Mouse (Mus musculus) telencephalon, adult 2 months (tissue): ENCODE measurements at regions not wholly inside any gene's neighbourhood (a gene's known extent, or its start where the extent isn't known, plus 50 kb on each side); places are given as distances from the start of the nearest gene placed in this dataset.
A peak's percentile ranks its signal among the peaks of the same experiment; 100 is the strongest.
"Not testable (repeated sequence)": the region's sequence is repeated elsewhere in the genome, so short reads cannot be mapped to it uniquely, and the experiment has no call there.

Source experiments
- DNase-seq: peaks from one replicate; pipeline ENCODE4 v3.0.0-alpha.2; 2011; ENCODE audit warnings: low read depth, low spot score

DNA sequence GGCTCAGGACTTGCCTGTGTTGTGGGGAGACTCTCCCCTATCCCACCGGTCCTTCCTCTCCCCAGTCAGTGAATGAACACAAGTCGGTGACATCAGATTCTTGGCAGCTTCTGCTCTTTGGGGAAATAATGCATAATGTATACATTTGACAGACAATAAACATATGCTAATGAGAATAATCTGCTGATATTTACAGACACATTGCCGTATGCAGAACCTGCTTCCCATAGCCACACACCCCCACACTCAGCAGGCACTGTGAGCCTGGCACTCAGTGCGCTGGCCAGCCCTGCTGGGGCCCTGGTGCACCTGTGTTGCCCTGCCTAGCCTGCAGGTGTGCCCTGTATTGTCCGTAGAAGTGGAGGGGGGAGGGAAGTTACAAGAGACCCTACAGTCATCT, 215.5 kb downstream of the Matn1 start:
- no peak for DNase-seq

DNA sequence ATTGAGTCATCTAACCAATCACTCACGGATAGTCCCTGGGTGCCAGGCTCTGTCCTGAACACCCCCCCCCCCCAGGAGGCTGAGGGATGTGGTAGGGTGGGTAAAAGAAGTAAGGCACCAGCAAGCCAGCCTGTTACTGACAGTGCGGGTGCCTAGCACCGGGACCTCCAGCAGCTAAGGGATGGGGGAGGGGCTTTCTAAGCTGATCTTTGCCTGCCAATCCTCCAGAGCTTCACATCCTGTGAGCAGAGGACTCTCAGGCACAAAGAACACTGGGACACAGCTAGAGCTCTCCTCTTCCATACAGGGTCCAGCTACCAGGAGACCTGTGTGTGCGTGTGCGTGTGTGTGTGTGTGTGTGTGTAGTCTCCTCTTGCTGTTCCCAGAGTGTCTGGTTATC, 215.9 kb downstream of the Matn1 start:
- DNase-seq, result no peak

DNA sequence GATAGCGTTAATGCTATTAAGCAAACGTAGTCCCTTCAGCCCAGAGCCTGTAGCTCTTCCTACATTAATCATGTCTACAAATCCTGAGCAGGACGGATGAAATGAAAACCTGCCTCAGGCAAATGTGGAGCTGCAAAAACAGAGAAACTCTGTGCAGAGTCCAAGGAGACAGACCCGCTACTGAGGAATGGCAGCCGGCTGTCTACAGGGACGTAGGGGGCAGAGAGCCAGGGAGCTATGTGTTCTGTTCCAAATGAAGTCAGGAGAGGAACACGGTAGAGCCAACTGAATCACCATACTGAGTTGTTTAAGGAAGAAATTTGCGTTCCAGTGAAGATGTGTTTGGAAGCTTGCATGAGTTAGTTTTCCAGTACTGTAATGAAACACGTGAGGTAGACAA, 217.3 kb downstream of the Matn1 start:
- no peak for DNase-seq

DNA sequence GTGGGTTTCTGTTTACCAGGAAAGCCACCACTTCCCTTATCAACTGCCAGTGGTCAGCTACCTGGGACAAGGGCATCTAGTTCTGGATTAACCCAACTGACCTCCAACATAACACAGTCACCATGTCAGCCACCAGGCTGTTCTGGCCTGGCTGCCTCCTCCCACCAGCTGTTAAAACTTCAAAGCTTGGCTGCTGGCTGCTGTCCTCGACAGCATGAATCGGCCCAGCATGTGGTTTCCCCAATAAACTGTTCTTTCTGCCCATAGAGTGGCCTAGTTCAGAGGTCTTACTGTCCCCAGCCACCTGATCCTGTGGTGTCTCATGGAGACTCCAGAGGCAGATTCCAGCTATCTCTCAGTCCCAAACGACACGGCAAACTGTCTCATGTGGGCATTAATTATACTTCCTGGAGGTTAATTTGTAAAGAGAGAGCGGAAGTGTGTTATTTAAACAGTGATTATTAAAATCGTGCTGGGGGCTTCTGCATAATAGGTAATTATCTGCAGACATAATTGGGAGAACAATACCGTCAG, 219.7 kb downstream of the Matn1 start:
- no peak for DNase-seq

DNA sequence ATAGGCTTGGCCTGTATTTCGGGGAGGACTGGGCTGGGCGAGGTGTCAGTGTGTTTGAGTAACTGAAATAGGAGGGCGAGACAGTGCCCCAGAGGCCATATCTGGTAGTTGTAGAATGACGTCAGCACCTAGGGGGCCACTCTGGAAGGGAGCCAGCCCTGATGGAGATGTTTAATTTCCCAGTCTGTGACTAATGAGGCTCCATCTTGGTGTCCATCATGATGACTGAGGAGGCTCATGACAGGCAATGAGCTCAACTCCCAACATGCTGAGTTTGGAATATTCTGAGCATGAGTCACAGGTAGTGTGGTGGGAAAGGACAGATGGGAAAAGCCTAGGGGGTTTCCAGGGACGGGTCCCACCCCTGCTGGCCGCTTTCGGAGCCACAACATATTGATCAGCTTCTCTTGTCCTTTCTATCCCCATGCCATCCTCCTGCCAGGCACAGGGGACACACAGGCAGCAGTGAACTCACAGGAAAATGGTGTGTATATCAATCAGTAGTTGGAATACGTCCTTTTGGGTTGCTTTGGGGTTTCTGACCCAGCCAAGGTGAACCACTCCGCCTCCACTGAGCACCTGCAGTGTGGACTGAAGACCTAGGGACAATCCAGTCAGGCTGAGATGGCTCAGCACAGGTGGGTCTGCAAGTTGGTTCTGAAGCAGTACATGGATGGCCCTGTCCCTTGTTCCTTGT, 222.5 kb downstream of the Matn1 start:
- no peak for DNase-seq

DNA sequence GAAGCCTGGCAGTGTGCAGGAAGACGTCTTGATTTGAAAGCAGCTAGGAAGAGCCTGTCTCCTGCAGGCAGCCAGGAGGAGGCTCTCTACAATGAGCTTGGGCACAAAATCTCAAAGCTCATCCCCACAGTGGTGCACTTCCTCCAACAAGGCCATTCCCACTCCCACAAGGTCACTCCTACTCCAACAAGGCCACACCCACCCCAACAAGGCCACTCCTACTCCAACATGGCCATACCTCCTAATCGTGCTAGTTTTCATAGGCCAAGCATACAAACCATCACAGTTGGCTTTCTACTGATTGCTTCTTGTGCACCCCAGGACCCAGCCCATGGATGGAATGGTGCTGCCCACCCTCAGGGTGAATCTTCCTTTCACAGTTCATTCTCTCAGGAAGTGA, 223.7 kb downstream of the Matn1 start:
- no peak for DNase-seq

DNA sequence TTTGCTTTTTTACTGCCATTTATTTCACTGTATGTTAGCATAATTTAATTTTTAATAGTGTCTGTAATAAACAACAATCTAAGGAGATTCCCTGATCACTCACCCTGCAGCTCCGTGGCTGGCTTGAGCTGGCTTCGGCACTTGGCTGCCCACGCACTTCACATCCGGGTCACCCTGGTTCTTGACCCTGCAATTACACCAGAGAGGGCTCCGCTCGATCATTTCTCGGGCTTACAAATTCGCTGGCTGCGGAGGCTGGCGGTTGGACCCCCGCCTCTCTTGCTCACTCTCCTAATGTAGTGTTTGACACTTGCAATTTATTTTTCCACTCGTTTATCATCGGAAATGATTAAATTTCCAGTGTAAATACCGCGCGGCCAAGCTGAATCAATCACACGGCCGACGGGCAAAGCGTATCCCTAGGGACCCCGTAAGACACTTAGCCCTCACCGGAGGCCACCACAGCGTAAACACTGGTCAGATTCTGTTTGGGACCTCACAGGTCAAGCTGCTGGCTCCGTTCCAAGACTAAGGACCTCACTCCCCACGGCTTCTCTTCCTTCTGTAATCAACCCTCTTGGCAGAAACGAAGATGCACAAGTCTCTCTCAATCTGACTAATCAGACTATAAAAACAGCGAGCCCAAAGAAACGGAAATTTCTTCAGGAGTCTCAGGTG, 229.7 kb downstream of the Matn1 start:
- DNase-seq, result no peak

DNA sequence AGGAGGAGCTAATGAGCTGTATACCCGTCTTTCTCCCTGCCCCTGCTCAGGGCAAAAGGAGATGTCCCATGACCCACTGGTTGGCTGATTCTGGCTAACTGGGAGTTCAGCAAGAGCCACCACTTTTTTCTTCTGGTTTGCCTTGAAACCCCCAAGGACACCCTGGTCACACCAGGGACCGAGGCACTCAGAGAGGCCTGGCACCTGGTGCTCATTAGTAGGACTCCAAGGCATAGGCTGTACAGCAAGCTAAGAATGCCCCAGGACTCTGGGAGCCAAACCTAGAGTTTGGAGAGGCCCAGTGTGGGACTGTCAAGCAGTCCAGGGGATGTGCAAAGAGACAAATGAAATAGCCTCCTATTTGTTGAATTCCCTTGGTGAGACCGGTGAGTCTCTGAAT, 232.5 kb downstream of the Matn1 start:
- no peak for DNase-seq

DNA sequence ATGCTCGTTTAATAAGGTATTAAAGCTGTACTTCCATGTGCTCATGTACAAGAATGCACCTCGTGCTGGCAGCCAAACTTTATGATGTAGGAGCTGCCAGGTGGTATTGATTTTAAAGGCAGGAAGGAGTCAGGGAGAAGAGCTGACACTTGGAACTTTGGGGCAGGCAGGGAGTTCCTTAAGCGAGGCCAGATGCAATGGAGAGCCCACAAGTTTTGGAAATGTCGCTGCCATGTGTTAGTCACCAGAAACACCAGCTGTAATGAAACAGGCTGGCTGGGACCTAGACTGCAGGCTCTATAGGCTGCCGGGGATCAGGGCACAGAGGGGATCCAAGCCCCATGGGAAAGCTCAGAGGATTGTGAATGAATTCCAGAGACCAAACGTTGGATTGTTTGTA, 233.7 kb downstream of the Matn1 start:
- DNase-seq, result no peak

DNA sequence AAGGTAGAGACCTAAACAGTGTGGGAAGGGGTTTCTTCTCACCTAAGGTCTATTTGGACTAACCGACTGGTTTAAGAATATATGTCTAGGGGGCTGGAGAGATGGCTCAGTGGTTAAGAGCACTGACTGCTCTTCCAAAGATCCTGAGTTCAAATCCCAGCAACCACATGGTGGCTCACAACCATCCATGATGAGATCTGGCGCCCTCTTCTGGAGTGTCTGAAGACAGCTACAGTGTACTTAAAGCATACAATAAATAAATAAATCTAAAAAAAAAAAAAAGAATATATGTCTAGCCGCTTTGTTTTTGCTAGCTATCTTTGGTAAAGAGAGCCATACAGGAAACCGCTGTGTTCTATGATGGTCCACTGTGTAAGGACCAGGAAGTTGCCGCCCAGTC, 234.5 kb downstream of the Matn1 start:
- DNase-seq, result not testable (repeated sequence)

DNA sequence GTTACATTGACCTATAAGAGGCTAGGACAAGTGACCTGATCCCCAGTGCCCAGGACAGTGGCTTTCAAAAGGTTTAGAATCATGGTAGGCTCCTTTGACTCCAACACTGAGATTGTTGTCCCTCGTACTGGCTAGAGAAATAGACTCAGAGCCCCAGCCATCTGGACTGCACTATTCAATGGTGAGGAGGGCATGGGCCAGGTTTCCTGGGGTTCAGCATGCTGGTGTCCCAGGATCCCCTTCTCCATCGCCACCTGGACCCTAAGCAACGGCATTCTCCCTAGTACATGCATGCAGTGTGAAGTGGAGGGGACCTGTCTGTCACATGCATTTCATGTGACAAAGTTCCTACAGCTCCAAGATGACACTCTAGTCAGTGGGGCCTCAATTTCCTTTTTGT, 243.9 kb downstream of the Matn1 start:
- DNase-seq, result no peak

DNA sequence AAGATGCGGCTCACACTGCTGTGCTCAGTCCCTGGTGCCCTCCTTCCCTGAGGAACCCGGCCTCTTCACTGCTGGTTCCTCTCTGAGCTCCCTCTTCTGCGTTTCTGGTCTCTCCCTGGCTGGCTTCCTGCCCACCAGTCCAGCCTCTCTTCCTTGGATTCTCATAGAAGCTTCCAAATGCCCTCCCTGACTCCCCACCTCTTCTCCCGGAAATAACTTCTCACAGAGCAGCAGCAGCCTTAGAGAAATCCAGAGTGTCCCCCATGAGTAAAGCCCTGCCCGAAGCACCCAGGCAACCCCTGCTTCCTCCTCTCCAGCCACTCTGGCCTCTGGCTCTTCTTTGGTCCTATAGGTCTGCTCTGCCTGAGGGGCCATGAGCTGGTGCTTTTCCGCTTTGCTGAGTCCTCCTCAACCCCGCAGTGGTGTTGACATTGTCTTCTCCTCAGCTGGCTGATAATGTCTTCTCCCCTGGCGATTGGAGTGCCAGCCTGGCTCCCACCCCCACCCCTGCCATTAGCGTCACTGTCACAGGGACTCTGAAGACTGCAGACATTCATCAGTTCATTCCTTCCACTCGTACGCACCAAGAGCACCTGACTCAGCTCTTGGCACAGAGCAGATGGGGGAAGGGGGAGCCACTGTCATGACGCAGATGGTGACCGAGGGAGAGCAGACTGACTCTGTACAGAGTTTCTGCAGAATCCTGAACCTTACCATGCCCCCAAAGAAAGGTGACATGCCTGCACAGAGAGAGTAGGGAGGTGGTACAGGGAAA, 247.1 kb downstream of the Matn1 start:
- no peak for DNase-seq

DNA sequence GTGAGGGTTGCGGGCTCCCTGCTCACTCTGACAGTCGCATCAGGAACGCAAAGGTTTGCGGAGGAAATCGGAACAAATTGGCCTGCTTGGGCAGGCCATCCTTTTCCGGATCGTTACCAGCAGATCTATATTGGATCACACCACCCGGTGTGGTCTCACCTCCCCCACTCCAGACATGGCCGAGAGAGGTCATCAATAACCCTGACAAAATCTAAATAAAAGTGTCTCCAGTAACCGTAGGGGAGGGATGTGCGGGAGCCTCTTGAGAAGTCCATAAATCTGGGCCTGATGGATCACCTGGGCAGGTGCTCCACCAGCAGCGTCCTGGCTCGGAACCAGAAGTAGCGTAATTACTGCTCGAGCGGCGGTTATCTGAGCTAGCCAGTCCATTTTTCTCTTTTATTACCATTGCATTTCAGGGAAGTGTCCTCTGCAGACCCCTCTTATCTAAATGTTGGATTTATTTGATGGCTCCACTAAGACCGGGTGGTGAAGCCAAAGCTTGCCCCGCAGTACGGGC, 249.8 kb downstream of the Matn1 start:
- DNase-seq, result no peak

DNA sequence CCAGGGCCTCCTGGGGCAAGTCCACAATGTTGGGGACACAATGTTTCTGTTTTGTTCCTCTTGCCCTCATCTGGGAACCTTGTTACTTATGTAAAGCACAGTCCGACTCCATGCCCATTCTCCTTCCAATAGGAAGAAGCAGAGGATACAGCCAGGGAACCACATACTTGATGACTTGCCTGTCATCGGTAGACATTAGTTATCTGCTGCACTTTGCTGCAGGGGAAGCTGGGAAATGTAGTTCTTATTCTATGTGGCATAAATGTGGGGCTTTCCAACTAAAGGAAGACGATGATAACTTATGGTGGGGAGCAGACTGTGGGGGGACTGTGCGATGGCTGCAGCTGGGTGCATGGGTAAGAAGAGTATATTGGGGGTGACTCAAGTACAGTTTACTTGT, 252.0 kb downstream of the Matn1 start:
- no peak for DNase-seq

DNA sequence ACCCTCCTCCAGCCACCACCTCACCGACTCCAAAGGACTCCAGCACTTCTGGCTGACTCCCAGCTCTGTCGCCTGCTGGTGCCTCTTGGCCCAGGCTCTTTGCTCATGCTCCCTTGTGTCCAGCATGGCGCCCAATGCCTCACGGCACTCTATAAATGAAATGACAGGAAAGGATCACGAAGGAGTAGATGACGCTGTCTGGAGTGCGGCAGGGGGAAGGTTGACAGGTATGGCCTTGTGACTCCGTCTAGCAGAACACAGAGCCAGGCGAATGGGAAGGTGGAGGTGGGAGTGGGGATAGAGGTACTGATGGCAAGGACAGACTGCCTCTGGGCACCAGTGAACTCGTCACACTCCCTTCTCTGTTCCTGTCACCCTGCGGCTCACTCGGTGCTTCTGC, 259.5 kb downstream of the Matn1 start:
- no peak for DNase-seq

DNA sequence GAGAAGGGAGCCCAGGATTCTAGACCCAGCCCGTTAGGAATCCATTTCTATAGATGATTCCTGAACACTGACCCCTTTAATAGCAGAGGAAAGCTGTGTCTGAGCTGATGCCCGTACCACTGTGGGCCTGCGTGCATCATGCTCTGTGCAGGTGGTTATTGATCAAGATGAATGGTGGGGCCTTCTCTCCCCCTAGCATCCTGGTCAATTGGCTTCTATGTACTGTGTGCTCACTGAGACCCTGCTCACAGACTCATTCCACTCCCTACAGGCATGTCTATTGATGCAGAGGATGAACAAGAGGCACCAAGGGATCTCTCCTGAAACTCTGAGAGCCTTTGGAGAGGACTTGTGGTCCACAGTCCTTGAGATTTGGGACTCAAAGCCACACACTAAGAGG, 260.5 kb downstream of the Matn1 start:
- DNase-seq, result no peak

DNA sequence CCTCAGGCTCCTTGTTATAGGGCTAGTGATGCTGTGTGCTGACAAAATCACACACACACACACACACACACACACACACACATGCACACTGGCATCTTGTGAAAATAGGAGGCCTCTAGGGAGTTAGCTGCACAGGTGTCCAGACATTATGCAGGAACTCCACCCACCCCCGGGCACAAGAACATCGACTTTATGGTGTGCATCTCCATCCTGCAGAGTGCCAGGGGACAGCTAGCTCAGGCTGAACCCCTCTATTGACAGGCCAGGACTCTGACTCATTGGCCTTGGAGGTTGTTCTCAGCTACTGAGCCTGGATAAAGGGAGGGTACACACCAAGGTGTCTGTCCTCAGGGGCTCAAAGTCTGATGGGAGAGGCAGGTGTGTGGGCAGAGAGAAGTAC, 260.9 kb downstream of the Matn1 start:
- DNase-seq, result no peak

DNA sequence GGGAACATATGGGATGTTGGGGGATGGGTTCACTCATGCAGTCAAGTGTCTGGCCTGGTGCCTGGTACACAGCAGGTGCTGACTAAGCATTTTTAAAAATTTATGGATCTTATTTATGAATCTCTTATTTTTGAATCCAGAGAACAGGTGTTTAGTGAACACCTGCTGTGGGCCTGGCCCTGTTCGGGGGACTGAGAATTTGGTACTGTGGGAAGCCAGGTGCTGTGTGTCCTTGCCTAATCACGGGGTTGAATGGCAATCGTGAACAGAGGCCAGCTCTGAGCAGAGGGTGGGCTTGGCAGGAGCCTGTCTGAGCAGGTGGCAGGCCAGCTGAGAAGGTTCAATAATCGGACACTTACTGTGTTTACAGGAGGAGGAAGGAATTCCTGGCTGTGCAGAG, 261.5 kb downstream of the Matn1 start:
- no peak for DNase-seq

DNA sequence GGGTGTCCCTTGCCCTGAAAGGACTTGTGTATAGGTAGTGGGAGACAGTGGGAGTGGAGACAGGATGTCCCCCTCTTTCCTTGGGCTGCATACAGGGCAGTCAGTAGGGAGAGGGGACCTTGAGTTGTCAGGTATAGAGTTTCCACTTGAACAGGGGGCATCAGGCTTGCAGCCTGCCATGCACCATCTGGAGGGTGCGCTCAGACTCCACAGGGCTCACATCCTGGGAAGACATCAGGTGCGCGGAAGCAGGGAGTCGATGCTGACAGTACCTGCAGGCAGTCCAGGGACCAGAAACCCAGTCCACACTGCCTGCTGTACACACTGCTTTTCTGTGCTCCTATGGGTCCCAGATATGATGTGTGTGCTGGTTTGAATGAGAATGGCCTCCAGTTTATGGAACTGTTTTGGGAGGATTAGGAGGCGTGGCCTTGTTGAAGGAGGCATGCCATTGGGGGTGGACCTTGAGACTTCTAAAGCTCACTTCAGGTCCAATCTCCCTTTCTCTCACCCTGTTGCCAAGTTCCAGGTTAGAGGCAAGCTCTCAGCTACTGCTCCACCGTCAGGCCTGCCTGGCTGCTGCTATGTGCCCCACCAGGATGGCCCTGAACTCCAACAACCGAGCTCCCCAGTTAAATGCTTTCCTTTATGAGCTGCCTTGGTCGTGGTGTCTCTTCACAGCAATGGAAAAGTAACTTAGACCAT, 262.1 kb downstream of the Matn1 start:
- no peak for DNase-seq

DNA sequence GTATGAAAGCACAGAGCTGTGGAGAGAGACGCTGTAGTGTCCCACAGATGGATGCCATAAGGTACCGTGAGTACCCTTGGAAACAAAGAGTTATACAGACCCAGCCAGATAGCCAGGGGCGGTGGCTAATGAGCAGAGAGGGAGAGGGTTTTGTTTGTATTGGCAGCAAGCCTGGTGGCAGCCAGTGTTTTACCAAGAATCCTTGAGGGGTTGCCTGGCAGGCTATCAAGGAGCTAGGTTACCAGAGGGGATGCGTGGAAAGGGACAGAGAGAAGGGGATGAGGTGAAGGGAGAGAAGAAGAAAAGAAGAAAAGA, 262.7 kb downstream of the Matn1 start:
- no peak for DNase-seq

DNA sequence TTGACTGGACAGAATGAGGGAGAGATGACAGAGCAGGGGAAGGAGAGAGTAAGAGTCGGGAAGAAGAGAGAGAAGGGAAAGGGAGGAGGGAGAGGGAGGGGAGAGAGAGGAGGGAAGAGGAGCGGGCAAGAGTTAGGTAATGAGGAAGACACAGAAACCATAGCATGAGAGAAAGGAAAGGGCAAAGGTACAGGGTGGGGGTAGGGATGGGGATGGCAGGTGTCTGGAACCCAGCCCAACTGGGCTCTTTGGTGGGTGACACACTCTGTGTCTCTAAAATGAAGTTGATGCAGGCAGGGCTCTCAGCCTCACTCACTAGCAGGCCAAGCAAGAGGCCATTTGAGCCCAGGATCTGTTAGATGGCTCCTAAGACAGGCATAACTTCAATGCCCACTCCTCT, 263.1 kb downstream of the Matn1 start:
- no peak for DNase-seq

DNA sequence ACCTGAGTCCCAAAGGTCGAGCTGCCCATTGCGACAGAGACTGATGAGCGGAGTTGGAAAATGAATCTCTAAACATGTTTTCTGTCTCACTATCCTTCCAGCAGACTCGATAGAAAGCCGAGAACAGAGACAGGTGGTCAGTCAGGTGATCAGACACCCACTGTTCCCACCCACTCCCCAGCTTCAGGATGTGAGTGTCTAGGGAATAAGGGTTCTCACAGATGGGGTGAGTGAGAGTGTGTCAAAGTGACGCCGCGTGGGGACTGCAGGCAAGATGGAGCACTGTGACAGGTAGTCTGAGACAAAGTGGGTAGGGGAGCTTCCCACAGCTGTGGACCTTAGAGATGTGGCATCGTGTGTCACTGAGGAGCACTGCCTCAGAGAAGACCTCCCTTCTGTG, 264.0 kb downstream of the Matn1 start:
- DNase-seq, result peak; percentile 33
